Mouse (Mus musculus) cerebellum, adult 8-10 months (tissue): Measurements from ENCODE around the gene Wasf2.

Experiments
- DNase-seq: peaks from one replicate; pipeline ENCODE4 v3.0.0; 2022

The Wasf2 gene

GRCm38 (mm10) chr4:133178305-133178704 lies 48.0 kb downstream of the Wasf2 start:
- DNase-seq, result no peak

- no peak for DNase-seq
Measured at GRCm38 (mm10) chr4:133179258-133179657, 49.0 kb downstream of the Wasf2 start.

- no peak for DNase-seq
Measured at GRCm38 (mm10) chr4:133182439-133183033, 52.2 kb downstream of the Wasf2 start.

GRCm38 (mm10) chr4:133184031-133184897 lies 54.0 kb downstream of the Wasf2 start:
- no peak for DNase-seq

GRCm38 (mm10) chr4:133184898-133185665 lies 54.8 kb downstream of the Wasf2 start:
- no peak for DNase-seq

- no peak for DNase-seq
Measured at GRCm38 (mm10) chr4:133185893-133186292, 55.6 kb downstream of the Wasf2 start.

GRCm38 (mm10) chr4:133186856-133187255 lies 56.6 kb downstream of the Wasf2 start:
- no peak for DNase-seq

GRCm38 (mm10) chr4:133189396-133189795 lies 59.1 kb downstream of the Wasf2 start:
- DNase-seq, result no peak

- no peak for DNase-seq
Measured at GRCm38 (mm10) chr4:133194482-133194881, 64.2 kb downstream of the Wasf2 start.

GRCm38 (mm10) chr4:133195014-133195413 lies 64.7 kb downstream of the Wasf2 start:
- DNase-seq, result no peak

GRCm38 (mm10) chr4:133196136-133196535 lies 65.8 kb downstream of the Wasf2 start:
- DNase-seq, result no peak

GRCm38 (mm10) chr4:133196852-133197251 lies 66.5 kb downstream of the Wasf2 start:
- DNase-seq, result no peak

GRCm38 (mm10) chr4:133197355-133197754 lies 67.0 kb downstream of the Wasf2 start:
- DNase-seq, result no peak

- DNase-seq, result no peak
Measured at GRCm38 (mm10) chr4:133197801-133198286, 67.5 kb downstream of the Wasf2 start.

- DNase-seq, result no peak
Measured at GRCm38 (mm10) chr4:133198337-133199180, 68.3 kb downstream of the Wasf2 start.

GRCm38 (mm10) chr4:133199743-133200142 lies 69.4 kb downstream of the Wasf2 start:
- DNase-seq, result no peak

- DNase-seq, result no peak
Measured at GRCm38 (mm10) chr4:133200343-133200742, 70.0 kb downstream of the Wasf2 start.

- peak; percentile 80 for DNase-seq
Measured at GRCm38 (mm10) chr4:133201006-133201771, 70.9 kb downstream of the Wasf2 start.

GRCm38 (mm10) chr4:133202254-133202653 lies 71.9 kb downstream of the Wasf2 start:
- DNase-seq, result no peak

- DNase-seq, result no peak
Measured at GRCm38 (mm10) chr4:133203591-133203990, 73.3 kb downstream of the Wasf2 start.

GRCm38 (mm10) chr4:133204379-133204778 lies 74.1 kb downstream of the Wasf2 start:
- DNase-seq, result no peak

- DNase-seq, result peak; percentile 68
Measured at GRCm38 (mm10) chr4:133209366-133209765, 79.1 kb downstream of the Wasf2 start.
